Mouse (Mus musculus): ENCODE data around the gene Rwdd1.
"Not testable (repeated sequence)": the region's sequence is repeated elsewhere in the genome, so short reads cannot be mapped to it uniquely, and the experiment has no call there.

Rwdd1 gene

DNA sequence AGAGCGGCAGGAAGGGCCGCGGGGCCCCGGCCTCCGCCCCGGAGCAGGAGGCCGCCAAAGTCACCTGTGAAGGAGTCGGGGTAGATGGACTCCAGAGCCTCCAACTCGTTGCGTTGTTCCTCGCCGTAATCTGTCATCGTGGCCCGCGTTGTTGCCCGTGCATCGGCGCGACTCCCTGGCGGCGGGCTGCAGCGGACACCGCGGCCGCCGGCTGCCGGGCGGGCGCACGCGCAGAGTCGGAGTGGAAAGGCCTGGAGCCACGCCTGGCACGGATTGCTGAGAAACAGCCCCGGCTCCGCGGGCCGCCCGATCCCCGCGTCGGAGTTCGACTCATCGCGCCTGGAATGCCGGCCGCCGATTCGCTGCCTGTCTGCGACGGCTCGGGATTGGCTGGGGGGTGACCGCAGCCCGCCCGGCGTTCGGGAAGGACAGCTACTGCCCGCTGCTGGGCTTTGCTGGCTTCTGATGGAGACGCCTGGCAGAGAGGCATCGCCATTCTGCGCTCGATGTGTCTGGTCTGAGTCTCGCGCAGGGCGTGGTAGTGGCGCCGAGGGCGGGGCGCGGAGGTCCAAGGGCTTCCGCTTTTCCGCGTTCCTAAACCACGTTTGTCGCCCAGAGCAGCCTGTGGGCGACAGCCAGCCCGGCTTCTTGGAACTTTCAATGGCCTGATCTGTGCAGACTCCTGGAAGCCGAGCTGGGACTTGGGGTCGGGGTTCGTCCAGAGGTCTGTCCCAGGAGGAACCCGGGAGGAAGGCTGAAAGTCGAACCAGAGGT lies at the start of gene Rwdd1:
Gene Rwdd1, minus strand, starts transcription at position 323 of the 774 bp plus-strand sequence.
- DNase-seq: peak; percentile 98

DNA sequence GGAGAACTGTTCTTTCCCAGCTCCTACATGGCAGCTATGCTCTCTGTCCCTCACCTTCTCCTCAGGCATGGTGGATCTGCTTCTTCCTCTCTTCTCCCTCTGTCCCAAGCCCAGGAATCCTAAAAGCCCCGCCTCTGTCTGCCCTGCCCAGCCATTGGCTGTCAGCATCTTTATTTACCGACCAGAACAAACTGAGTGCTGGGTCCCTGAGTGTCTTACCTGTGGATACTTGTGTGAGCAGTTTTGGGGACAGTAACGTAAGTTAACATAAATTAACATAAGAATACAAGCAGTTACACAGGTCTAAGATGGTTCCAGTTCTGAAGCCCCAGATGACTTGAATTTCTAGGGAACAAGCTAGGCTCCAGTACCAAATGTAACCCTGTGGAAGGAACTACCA lies 47.2 kb upstream of the Rwdd1 start:
- DNase-seq: no peak

DNA sequence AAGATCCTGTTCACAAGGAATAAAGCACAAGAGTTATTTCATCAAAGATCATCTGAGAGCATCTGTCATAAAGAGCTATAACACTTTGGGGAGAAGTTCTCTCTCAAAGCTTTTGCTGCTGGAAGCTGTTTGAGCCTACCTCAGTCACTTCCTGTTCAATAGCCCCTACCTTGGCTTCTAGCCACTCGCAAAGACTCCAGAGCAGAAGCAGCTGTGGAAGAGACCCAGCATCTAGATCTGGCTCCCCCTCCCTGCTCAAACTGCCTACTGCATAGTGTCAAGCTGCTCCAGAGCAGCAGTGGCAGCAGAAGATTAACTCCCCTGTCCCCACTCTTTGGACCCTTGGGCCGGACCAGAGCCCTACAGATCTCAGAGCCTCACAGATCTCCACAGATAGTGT lies 34.6 kb upstream of the Rwdd1 start:
- no peak for DNase-seq

DNA sequence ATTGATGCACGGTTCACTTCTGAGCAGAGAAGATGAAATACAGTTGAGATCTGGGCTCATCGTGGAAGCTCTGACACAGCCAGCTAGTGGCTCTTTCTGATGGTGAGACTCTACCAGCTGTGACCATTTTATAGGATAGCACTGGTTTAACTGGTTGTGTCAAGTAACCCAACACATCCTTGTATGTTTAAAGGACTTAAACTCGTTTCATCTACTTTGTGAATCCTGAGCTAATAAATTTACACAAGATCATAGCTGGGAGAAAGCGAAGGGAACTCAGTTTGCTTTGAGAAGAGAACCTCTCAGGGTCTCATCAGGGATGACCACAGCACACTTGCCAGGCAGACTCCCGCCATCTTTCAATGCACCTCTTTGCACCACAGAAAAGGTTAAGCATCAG lies 24.8 kb upstream of the Rwdd1 start, which contains the start of gene Calhm4:
Gene Calhm4, minus strand, starts transcription at position 101 of the 400 bp plus-strand sequence.
- no peak for DNase-seq

DNA sequence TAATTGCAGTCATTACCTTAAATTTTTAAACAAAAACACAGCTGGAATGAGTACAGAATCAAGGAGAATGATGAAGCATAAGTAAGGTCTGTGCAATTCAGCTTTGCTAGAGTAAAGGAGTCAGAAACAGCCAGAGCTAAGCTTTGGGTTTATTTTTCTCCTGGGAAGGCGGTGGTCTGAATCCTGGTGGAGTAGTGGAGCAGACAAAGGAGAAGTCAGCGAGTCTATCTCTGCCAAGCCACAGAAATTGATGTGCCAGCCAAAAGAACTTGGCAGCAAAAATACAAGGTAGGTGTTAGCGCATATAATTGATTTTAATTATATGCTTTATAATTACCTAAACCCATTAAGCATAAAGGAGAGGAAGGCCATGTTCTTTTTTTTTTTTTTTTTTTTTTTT lies 18.0 kb upstream of the Rwdd1 start, which contains the start of gene Trappc3l:
Gene Trappc3l, plus strand, starts transcription at position 197 of the 400 bp plus-strand sequence.
- DNase-seq: no peak

DNA sequence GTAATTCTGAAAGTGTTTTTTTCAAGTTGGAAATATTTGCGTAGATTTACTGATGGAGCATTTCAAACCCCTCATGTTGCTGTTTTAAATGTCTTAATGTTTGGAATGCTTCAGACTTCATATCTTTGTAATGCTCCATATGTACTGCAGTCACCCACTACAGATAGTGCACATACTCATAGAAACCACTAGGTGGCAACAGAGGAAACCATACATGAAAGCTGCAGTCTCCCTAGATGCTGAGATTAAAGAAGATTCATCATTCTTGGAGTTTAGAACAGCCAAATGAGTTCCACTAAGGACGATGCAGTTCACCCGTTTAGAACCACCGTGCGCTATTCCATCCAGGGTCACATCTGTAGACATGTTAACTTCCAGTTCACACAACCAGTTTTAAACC lies 17.2 kb upstream of the Rwdd1 start:
- DNase-seq: peak; percentile 52

DNA sequence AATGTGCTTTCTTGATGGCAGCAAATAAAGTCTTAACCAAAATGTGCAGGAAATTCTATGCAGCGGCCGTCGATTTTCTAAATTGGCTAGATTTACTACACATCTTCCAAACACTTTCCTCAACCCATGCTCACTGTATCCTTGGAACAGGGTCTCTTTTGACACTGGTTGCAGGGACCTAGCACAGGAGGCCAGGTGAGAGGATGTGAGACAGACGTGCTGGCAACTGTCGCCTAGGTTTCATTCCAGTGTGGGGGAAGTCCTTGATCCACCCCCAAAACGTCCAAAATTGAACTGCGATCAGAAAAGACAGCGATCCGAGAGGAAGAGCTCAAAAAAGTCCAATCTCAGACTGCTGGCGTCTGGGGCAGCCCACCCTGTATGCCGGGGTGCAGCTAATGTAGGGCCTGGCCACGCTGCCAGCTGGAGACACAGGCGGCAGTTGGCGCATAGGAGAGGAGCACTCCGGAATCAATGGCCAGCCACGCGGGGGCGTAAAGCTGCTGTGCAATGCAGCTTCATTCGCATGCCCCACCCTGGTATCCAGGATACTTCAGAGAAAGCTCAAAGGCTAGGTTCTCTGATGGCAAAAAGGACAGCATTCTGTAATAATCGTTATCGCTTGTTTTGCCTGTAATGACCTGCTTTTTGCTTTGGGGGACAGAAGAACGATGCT lies 14.3 kb upstream of the Rwdd1 start:
- DNase-seq: peak; percentile 91

DNA sequence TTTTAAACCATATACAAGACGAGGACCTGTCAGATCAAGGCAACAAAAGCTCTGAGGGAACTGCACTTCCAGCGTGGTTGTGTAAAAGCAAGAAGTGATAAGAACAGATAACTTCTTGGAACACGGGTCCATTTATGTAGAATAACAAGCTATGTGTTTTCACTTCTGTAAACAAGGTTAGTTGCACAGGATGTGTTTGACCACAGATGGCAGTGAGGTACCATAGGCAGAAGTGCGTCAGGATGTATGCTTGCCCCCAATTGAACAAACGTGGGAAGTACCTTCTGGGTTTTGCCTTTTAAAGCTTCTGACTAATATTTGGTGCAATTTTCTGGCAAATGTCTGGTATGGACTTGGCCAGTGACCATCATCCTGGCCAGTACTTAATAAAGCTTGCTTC lies 10.9 kb upstream of the Rwdd1 start:
- no peak for DNase-seq

DNA sequence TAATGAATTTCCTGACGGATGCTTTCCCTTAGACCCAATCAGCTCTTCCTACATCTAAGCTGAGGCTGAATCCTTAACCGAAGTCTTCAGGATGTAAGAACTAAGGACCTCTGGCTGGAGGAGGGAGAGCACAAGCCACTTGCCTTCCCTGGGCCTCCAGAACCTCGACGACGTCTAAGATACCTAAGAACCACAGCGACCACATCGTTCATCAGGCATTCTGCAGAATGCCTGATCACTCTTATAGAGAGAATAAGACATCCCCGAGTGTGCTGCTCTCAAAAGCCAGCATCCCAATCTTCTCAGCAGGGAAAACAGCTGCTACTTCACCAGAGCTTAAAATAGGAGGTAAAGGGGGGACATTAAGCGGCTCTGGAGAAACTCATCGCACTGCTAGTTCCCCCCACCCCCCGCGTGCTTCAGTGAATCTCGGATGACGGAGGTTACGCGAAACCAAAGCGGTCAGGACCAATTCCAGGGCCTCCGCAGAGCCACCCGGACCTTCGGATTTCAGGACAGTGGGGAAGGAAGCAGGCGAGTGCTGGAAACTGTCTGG lies 600 bp downstream of the Rwdd1 start:
- DNase-seq: peak; percentile 38

DNA sequence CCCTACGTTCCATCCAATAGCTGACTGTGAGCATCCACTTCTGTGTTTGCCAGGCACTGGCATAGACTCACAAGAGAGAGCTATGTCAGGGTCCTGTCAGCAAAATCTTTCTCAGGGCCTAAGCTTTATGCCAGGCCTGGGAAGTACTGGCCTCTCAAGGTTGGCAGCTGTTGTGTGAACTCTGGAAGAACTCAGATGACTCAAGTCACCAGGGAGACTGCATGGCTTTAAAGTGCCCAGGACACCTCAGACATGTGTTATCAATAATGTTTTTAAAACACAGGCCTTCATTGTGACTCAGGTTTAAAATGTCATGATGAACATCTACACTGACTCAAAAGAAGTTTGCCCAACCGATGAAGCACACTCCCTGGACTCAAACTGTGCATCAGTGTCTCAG lies 6.2 kb downstream of the Rwdd1 start:
- no peak for DNase-seq

DNA sequence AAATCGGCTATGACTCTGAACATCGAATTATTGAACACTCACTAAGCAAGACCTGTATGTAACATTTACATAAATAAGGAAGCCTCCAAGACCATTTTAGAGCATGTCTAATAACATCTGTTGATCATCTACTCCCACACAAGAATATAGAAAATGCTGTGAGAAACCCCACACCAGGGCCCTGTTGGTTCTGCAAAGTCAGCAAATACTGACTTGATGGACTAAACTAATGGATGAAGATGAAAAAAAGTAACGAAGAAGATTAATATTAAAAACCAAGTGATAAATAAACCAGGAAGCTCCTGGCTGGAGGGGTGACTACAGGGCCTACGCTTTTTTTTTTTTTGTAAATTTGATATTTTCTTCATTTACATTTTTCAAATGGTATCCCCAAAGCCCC lies 6.8 kb downstream of the Rwdd1 start:
- no peak for DNase-seq

DNA sequence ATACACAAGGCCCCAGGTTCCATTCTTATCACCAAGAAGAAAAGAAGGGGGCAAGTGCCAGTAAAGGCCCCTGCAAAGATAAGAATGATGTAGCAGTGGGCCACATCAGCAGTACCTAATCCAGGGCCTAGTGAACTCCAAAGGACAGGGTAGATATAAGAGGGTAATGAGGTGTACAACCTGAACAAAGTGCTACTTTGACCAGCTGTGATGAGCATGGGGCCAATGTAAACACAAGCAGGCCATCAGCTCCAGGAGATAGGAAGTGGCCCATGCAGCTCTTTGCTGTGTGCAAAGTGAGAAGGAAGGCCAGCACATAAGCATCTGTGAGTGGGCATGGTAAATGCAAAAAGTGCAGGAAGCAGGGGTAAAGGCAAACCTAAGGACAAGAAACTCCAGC lies 21.0 kb downstream of the Rwdd1 start:
- no peak for DNase-seq

DNA sequence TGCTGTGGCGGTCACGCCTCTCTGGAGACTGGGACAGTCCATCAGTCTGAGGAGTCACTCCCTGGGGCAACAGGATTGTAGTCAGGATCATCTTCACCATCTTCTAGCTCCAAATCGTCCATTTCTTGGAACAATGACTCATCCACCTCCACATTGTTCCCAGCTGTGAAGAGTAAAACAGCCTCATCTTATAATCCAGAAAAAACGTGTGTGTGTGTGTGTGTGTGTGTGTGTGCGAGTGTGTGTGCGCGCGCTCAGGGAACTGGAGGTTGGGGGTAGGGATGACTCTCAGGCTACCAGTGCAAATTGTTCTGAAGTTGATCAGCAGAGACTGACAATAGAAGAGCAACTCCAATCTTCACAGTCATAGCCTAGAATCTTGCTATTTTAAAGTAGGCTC lies 22.7 kb downstream of the Rwdd1 start:
- DNase-seq: not testable (repeated sequence)

DNA sequence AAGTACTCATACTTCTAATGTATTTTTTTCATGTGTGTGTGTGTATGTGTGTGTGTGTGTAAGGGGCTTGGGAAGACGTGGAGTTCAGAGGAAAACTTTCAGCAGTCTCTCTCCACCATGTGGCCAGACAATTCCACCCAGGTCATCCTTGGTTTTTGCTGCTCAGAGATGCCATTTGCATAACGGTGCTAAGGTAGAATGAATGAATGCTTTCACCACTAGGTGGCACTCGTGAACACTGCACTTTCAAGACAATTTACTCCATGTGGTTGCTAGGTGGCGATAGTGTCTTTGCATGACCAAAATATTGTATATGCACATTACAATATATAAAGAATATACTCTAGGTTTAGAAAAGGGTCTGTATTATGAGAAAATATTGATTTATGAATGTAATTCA lies 32.7 kb downstream of the Rwdd1 start:
- DNase-seq: peak; percentile 82

DNA sequence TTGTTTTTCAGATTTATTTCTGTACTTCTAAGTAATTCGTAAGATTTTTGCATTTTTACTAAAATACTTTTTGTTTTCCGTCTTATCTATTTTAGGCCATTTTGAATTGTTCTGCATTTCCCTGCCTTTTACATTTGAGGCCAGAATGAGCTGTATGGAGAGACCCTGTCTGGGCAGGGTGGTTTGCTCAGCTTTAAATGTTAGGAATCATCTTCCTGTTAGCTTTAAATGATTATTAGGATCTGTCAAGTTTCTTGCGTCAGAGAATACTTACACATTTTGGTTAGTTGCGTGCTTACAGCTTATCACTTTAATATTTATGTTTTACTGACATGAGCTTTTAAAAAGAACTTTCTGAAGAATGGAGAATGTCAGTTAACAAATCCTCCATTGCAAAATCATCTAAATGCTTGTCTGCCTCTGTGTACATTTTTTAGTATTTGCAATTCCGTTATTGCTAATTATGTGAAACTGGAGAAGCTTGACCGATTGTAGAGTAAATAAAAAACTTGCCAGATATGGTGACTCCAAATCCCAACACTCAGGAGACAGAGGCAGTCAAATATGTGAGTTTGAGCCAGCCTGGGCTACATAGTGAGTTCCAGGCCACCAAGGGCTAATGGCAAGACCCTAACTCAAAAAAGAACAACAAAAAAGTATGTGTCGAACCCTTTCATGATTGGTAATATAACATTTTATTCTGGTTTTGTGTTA lies 44.5 kb downstream of the Rwdd1 start:
- no peak for DNase-seq

DNA sequence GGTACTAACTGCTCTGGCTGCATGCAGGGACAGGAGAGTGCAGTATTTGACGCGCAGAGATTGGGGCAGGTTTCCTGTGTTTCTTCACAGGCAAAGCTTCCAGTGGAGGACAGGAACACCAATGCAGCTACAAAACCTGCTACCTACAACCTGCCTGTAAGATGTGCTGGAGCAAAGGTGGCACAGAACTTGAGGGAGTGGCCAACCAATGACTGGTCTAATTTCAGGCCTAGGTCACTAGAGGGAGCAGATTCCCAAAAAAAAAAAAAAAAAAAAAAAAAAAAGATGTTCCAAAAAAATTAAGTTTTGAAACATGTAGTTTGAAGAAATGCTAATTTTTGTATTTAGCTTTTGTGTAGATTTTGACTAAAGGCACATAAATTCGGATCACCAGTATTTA lies 66.9 kb downstream of the Rwdd1 start:
- DNase-seq: no peak

DNA sequence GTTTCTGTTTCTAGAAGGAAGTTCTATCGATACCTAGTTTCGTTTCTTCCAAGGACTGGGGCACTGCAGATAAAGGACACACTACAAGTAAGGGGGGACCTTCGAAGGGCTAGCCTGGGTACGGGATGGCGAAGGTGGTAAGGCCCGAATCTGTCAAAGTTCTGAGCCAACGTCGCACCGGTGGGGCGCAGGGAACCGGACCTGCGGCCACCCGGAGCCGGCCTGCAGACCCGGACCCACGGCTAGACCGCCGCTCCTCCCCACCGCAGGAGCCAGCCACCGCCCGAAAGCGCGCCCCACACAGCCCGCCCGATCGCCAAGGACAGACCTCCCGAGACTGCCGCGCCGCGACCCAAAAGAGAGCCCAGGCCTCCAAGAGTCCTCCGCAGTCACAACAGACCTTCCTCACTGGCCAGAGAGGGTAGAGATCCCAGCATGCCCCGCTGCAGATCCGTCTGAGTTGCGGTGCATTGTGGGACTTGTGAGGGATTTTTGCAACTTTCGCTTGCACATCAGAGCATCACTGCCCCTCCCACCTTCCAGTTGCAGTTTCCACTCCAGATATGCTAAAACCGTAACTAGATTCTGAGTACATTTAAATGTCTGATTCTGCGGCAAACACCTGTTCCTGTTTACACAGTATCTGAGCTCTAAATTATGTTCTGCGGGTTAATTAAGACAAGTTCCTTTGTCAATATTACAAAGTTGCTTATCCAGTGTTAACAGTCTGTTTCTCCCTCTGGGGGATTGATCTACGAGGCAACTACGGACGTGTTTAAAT lies 68.4 kb downstream of the Rwdd1 start, which contains the start of gene Zup1:
Gene Zup1, minus strand, starts transcription at position 467 of the 781 bp plus-strand sequence.
- DNase-seq: peak; percentile 93
